Mouse (Mus musculus): ENCODE measurements around the gene 9230102O04Rik. TPM values are rescaled to one million over a fixed set of nuclear protein-coding genes. Genes with fewer than 3 reads are reported as not detected.

The 9230102O04Rik gene
- polyA plus RNA-seq, 2 experiments, result not detected

- DNase-seq (ENCODE audit: low spot score) (no peak), ATAC-seq (ENCODE audit: low FRiP score, low read depth) (no peak)
- 6% methylated on average over 15 of the region's 15 CpGs for WGBS
- Histone ChIP-seq H3K4me3 (replicated peaks; ENCODE audit: low read length) (no peak overlapping the region), H3K9me3 (ENCODE audit: control insufficient read depth, low read length) (no peaks in the 10 kb centered on the region), H3K9ac (ENCODE audit: low read depth, low read length, severe bottlenecking) (no peak overlapping the region), H3K36me3 (ENCODE audit: control insufficient read depth, insufficient read depth, low read length) (no peaks in the 10 kb centered on the region), H3K4me1 (ENCODE audit: control insufficient read depth, insufficient read depth, low read length) (peaks cover 11% of the 10 kb centered on the region), H3K27me3 (ENCODE audit: control insufficient read depth, insufficient read depth, low read length) (peaks cover 94% of the 10 kb centered on the region), H3K4me2 (replicated peaks; ENCODE audit: low read depth, low read length, severe bottlenecking) (0 out of 2 replicates have a peak overlapping the region, but pooled peaks have one; percentile 10), H3K27ac (replicated peaks; ENCODE audit: low read depth, low read length) (no peak overlapping the region)
- no peak for TF ChIP-seq POLR2A (IDR thresholded peaks at IDR 0.05; ENCODE audit: borderline replicate concordance, extremely low read depth, insufficient read depth, insufficient read length)
Measured at GRCm38 (mm10) chr2:9884533-9885216, 4.7 kb downstream of the 9230102O04Rik start.

DNA sequence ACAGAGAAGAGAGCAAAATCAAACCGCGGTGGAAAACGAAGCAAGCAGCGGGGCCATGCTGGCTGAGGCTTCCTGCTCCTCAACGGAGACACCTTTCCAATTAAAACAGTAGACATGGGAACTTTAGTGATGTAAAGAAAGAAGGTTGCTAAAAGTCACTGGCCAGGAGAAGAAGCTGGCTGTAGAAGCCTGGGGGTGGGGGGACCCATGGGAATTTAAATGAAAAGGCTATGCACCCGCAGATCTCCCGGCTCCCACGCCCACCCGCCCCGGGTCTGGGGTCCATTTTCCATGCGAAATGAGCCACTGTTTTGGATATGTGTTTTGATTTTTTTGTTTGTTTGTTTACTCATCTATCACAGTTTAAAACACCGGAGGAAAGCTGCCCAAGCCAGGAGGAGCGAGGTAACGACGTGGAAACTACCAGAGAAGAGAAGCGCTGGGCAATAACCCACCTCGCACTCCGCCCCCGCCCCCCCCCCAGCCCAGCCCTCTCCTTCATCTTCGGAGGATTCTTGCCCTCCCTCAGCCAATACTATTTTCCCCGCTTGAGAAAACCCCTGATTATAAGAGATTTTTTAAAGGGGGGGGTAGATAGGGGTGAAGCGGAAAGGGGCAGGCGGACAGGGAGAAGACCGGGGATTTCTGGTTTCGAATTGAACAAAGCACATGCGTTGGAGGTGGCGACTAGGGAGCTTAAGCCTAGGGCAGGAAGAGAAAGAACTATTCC, 5.4 kb downstream of the 9230102O04Rik start:
- peak overlapping the region; percentile 28; the same call in 1 of the 2 replicates for H3K4me3 ChIP-seq (replicated peaks; ENCODE audit: low read length)
- DNase-seq (ENCODE audit: low spot score) (no peak), ATAC-seq (ENCODE audit: low FRiP score, low read depth) (no peak)
- peaks cover 13% of the 10 kb centered on the region for H3K4me1 ChIP-seq (ENCODE audit: control insufficient read depth, insufficient read depth, low read length)
- 0 out of 2 replicates have a peak overlapping the region, but pooled peaks have one; percentile 10 for H3K4me2 ChIP-seq (replicated peaks; ENCODE audit: low read depth, low read length, severe bottlenecking)
- no peak overlapping the region for H3K27ac ChIP-seq (replicated peaks; ENCODE audit: low read depth, low read length)
- peaks cover 93% of the 10 kb centered on the region for H3K27me3 ChIP-seq (ENCODE audit: control insufficient read depth, insufficient read depth, low read length)
- no peak for TF ChIP-seq POLR2A (IDR thresholded peaks at IDR 0.05; ENCODE audit: borderline replicate concordance, extremely low read depth, insufficient read depth, insufficient read length)
- no peaks in the 10 kb centered on the region for H3K36me3 ChIP-seq (ENCODE audit: control insufficient read depth, insufficient read depth, low read length)
- WGBS, result under 1% methylated on average over 27 of the region's 27 CpGs
- no peaks in the 10 kb centered on the region for H3K9me3 ChIP-seq (ENCODE audit: control insufficient read depth, low read length)
- H3K9ac ChIP-seq (ENCODE audit: low read depth, low read length, severe bottlenecking), result no peak overlapping the region

DNA sequence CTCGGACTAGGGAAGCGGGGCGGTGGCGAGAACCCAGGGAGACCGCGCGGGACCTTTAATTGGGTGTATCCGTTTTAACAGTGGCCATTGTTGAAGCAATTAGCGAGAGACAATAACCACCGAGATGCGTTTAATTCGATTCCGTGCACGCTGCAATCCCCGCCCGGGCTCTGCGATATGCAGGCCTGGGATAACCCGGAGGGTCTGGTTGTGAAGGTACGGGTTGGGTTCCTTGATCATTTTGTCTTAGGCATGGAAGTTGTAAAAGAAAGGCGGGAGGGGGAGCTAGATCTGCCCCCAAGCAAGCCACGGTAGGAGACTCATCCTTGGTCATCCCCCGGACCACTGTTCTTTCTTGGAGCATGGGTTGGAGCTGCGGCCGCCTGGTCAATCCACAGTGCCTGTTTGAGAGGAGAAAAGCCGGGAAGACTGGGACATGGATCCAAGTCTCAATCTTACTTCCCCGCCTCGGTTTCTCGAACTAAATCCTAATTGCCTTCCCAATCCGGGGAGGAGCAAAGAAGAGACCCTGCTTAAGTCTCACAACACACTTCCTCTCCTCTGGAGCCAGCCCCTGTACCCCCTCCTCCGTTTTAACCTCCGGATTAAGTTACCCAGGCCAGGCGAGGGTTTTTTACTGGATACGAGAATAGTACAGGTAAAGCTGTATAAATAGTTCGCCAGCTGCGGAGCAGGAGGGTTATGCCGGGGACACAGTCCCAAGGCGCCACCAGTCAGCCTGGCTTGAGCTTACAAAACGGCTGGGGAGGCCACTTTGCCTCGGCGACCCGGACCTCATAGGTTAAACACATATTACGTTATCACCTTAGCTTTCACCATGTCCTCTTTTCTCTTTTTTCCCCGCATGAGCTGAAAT, 6.2 kb downstream of the 9230102O04Rik start:
- no peak for DNase-seq (ENCODE audit: low spot score)

GRCm38 (mm10) chr2:9882371-9882925, 6.9 kb downstream of the 9230102O04Rik start:
- peaks cover 17% of the 10 kb centered on the region for H3K4me1 ChIP-seq (ENCODE audit: control insufficient read depth, insufficient read depth, low read length)
- H3K9ac ChIP-seq (ENCODE audit: low read depth, low read length, severe bottlenecking), result no peak overlapping the region
- ATAC-seq (ENCODE audit: low FRiP score, low read depth) (no peak), DNase-seq (ENCODE audit: low spot score) (peak; percentile 63)
- no peaks in the 10 kb centered on the region for H3K36me3 ChIP-seq (ENCODE audit: control insufficient read depth, insufficient read depth, low read length)
- no peak overlapping the region for H3K27ac ChIP-seq (replicated peaks; ENCODE audit: low read depth, low read length)
- H3K9me3 ChIP-seq (ENCODE audit: control insufficient read depth, low read length), result no peaks in the 10 kb centered on the region
- TF ChIP-seq POLR2A (IDR thresholded peaks at IDR 0.05; ENCODE audit: borderline replicate concordance, extremely low read depth, insufficient read depth, insufficient read length), result no peak
- H3K27me3 ChIP-seq (ENCODE audit: control insufficient read depth, insufficient read depth, low read length), result peaks cover 85% of the 10 kb centered on the region
- H3K4me3 ChIP-seq (replicated peaks; ENCODE audit: low read length), result peak overlapping the region; percentile 28
- WGBS, result under 1% methylated on average over 39 of the region's 39 CpGs
- peak overlapping the region; percentile 57 for H3K4me2 ChIP-seq (replicated peaks; ENCODE audit: low read depth, low read length, severe bottlenecking)

More for the DNA sequence above, 6.2 kb downstream of the 9230102O04Rik start:
- no peak for ATAC-seq (ENCODE audit: low FRiP score, low read depth)
- H3K4me3 ChIP-seq (replicated peaks; ENCODE audit: low read length), result peak overlapping the region; percentile 28
- peaks cover 85% of the 10 kb centered on the region for H3K27me3 ChIP-seq (ENCODE audit: control insufficient read depth, insufficient read depth, low read length)
- WGBS, result under 1% methylated on average over 43 of the region's 43 CpGs
- no peaks in the 10 kb centered on the region for H3K36me3 ChIP-seq (ENCODE audit: control insufficient read depth, insufficient read depth, low read length)
- no peak overlapping the region for H3K9ac ChIP-seq (ENCODE audit: low read depth, low read length, severe bottlenecking)
- H3K27ac ChIP-seq (replicated peaks; ENCODE audit: low read depth, low read length), result no peak overlapping the region
- no peak for TF ChIP-seq POLR2A (IDR thresholded peaks at IDR 0.05; ENCODE audit: borderline replicate concordance, extremely low read depth, insufficient read depth, insufficient read length)
- H3K4me2 ChIP-seq (replicated peaks; ENCODE audit: low read depth, low read length, severe bottlenecking), result peak overlapping the region; percentile 57
- H3K4me1 ChIP-seq (ENCODE audit: control insufficient read depth, insufficient read depth, low read length), result peaks cover 17% of the 10 kb centered on the region
- no peaks in the 10 kb centered on the region for H3K9me3 ChIP-seq (ENCODE audit: control insufficient read depth, low read length)
